Mouse (Mus musculus): ENCODE results near the gene Pycr1. TPM values are rescaled to one million over a fixed set of nuclear protein-coding genes. Genes with fewer than 3 reads are reported as not detected.

Gene Pycr1
- total RNA-seq, 2 experiments from 2014 or later: 3.0 to 3.8 TPM

Small RNA genes lying within 50 kb of the gene (microRNA-seq; reads per million reads assigned to microRNA genes)
- gene Mir6936: not detected

Other genes starting within 250 kb of the Pycr1 start
- 10 to 100 TPM; 63.1 to 70.3 TPM for gene Nploc4, start 206.1 kb downstream of the Pycr1 start, total RNA-seq (2021)
- not detected for gene Tspan10, start 201.1 kb downstream of the Pycr1 start, total RNA-seq (2021)
- under 1 TPM; 0.24 to 0.34 TPM for gene Pde6g, start 190.3 kb downstream of the Pycr1 start, total RNA-seq (2021)
- 10 to 100 TPM; 10.6 to 13.8 TPM for gene Oxld1, start 185.7 kb downstream of the Pycr1 start, total RNA-seq (2021)
- 10 to 100 TPM; 16.8 to 20.8 TPM for gene Ccdc137, start 185.7 kb downstream of the Pycr1 start, total RNA-seq (2021)
- 10 to 100 TPM; 60.9 to 61.0 TPM for gene Arl16, start 176.2 kb downstream of the Pycr1 start, total RNA-seq (2021)
- 10 to 100 TPM; 76.6 to 79.1 TPM for gene Mrpl12, start 159.2 kb downstream of the Pycr1 start, total RNA-seq (2021)
- 10 to 100 TPM; 23.4 to 26.6 TPM for gene Slc25a10, start 151.9 kb downstream of the Pycr1 start, total RNA-seq (2021)
- under 1 TPM in 1 of 2 experiments, not detected in 1; 0.26 TPM for gene Gcgr, start 113.1 kb downstream of the Pycr1 start, total RNA-seq (2021)
- 100 to 1,000 TPM; 103 to 110 TPM for gene Mcrip1, start 94.0 kb downstream of the Pycr1 start, total RNA-seq (2021)
- gene Ppp1r27, start 92.6 kb downstream of the Pycr1 start, total RNA-seq (2021): not detected
- 100 to 1,000 TPM; 136 to 138 TPM for gene P4hb, start 70.5 kb downstream of the Pycr1 start, total RNA-seq (2021)
- gene Arhgdia, start 62.1 kb downstream of the Pycr1 start, total RNA-seq (2021): 100 to 1,000 TPM; 406 to 417 TPM
- 10 to 100 TPM; 69.3 to 76.5 TPM for gene Alyref, start 45.4 kb downstream of the Pycr1 start, total RNA-seq (2021)
- 100 to 1,000 TPM; 102 to 110 TPM for gene Anapc11, start 45.3 kb downstream of the Pycr1 start, total RNA-seq (2021)
- not detected for gene Npb, start 35.3 kb downstream of the Pycr1 start, total RNA-seq (2021)
- gene Pcyt2, start 25.8 kb downstream of the Pycr1 start, total RNA-seq (2021): 100 to 1,000 TPM; 130 TPM
- gene Sirt7, start 18.5 kb downstream of the Pycr1 start, total RNA-seq (2021): 10 to 100 TPM; 37.5 to 40.6 TPM
- 10 to 100 TPM; 84.4 to 84.7 TPM for gene Mafg, start 10.2 kb downstream of the Pycr1 start, total RNA-seq (2021)
- 1 to 10 TPM; 3.1 to 3.5 TPM for gene Myadml2, start 4.4 kb upstream of the Pycr1 start, total RNA-seq (2021)
- gene Notum, start 17.4 kb upstream of the Pycr1 start, total RNA-seq (2021): 1 to 10 TPM; 4.2 to 5.7 TPM
- 10 to 100 TPM; 59.1 to 66.6 TPM for gene Aspscr1, start 29.2 kb upstream of the Pycr1 start, total RNA-seq (2021)
- gene Cenpx, start 70.0 kb upstream of the Pycr1 start, total RNA-seq (2021): 10 to 100 TPM; 24.5 to 26.0 TPM
- gene Lrrc45, start 70.2 kb upstream of the Pycr1 start, total RNA-seq (2021): 10 to 100 TPM; 58.3 to 66.0 TPM
- gene Rac3, start 77.7 kb upstream of the Pycr1 start, total RNA-seq (2021): 100 to 1,000 TPM; 265 to 293 TPM
- 1 to 10 TPM; 5.9 to 6.4 TPM for gene Dcxr, start 83.5 kb upstream of the Pycr1 start, total RNA-seq (2021)
- gene Cbr2, start 88.3 kb upstream of the Pycr1 start, total RNA-seq (2021): 1 to 10 TPM; 3.3 to 3.7 TPM
- gene Hmga1b, start 119.0 kb upstream of the Pycr1 start, total RNA-seq (2021): 10 to 100 TPM; 25.0 to 46.6 TPM
- gene Rfng, start 140.4 kb upstream of the Pycr1 start, total RNA-seq (2021): 10 to 100 TPM; 88.1 to 88.4 TPM
- gene Gps1, start 140.5 kb upstream of the Pycr1 start, total RNA-seq (2021): 100 to 1,000 TPM; 147 to 148 TPM
- 10 to 100 TPM; 37.4 to 40.7 TPM for gene Dus1l, start 152.6 kb upstream of the Pycr1 start, total RNA-seq (2021)
- 100 to 1,000 TPM; 258 to 269 TPM for gene Fasn, start 180.8 kb upstream of the Pycr1 start, total RNA-seq (2021)